Mouse (Mus musculus) liver, embryonic 16.5 days (tissue): Measurements from ENCODE around the gene Nsg2. TPM values are rescaled to one million over a fixed set of nuclear protein-coding genes. Genes with fewer than 3 reads are reported as not detected.
"Not testable (repeated sequence)": the region's sequence is repeated elsewhere in the genome, so short reads cannot be mapped to it uniquely, and the experiment has no call there.

Experiments
- ATAC-seq: fragments of 200-750 bp; cut with Nextera tagmentation; 2 replicates; pipeline ENCODE4 v1.8.0; 2017; ENCODE audit warnings: low read depth, mild to moderate bottlenecking, moderate number of reproducible peaks, moderate library complexity
- H3K27ac ChIP-seq: fragments of 300-500 bp; sonication (generic); 2 replicates; pipeline ENCODE4 v1.5.1; 2014; ENCODE audit warnings: mild to moderate bottlenecking, low read length
- H3K27me3 ChIP-seq: fragments of 300-500 bp; sonication (generic); 2 replicates; pipeline ENCODE4 v1.6.1; 2014; ENCODE audit warnings: low read depth, low read length, mixed read lengths; ENCODE audit not compliant: control insufficient read depth, insufficient read depth
- H3K36me3 ChIP-seq: fragments of 300-500 bp; sonication (generic); 2 replicates; pipeline ENCODE4 v1.6.1; 2014; ENCODE audit warnings: mild to moderate bottlenecking; ENCODE audit not compliant: control insufficient read depth, insufficient read depth
- H3K4me1 ChIP-seq: fragments of 300-500 bp; sonication (generic); 2 replicates; pipeline ENCODE4 v1.6.1; 2014; ENCODE audit warnings: low read depth, low read length, mixed read lengths; ENCODE audit not compliant: control insufficient read depth
- H3K4me2 ChIP-seq: fragments of 300-500 bp; sonication (generic); 2 replicates; pipeline ENCODE4 v1.6.1; 2014; ENCODE audit warnings: low read depth, low read length, mixed read lengths
- H3K4me3 ChIP-seq: fragments of 300-500 bp; sonication (generic); 2 replicates; pipeline ENCODE4 v1.5.1; 2014; ENCODE audit warnings: low read depth, mild to moderate bottlenecking, low read length
- H3K9ac ChIP-seq: fragments of 300-500 bp; sonication (generic); 2 replicates; pipeline ENCODE4 v1.6.1; 2014; ENCODE audit warnings: low read depth, low read length
- H3K9me3 ChIP-seq: fragments of 300-500 bp; sonication (generic); replicated peaks from 2 replicates; pipeline ENCODE4 v1.6.1; 2016; ENCODE audit warnings: low read length; ENCODE audit not compliant: control insufficient read depth
- WGBS: fragments of 180-500 bp; shearing (Covaris S2); extraction: QIAGEN DNeasy Blood & Tissue Kit; methylation state at CpG from one replicate; pipeline ENCODE4 v1.1.7; 2014; ENCODE audit not compliant: insufficient replicate concordance; 5-methylcytosine and 5-hydroxymethylcytosine counted together
- polyA plus RNA-seq: library from polyadenylated mRNA; unstranded; fragments of >200 nt; fragmentation: Nextera tagmentation; extraction: Ambion mirVana; gene quantifications from 2 replicates; pipeline ENCODE4 v1.2.1, GENCODE M21; 2015

The Nsg2 gene
- polyA plus RNA-seq, 1 experiment from 2014 or later = 0.19 TPM

DNA sequence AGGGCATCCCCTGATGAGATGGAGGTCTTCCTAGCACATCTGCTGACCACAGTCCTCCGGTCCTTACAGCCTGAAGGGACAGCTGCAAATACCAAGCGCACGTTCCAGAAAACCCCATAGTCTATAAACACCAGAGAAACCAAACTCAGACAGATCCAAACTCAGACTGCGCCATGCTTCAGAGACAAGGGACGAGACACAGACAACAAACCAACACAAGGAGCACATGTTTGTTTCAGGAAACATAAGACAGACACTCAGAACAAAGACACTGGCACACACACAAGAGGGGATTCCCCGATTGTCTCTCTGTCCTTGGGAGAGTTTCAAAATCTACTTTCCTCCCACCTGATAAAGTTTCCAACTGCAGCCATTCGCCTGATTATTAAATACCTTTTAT is 18.4 kb upstream of the Nsg2 start:
- WGBS = 72% methylated on average over 7 of the region's 7 CpGs
- Histone ChIP-seq H3K27me3 (no peaks in the 10 kb centered on the region), H3K9me3 (no peaks in the 10 kb centered on the region), H3K27ac (no peak overlapping the region), H3K4me2 (no peak overlapping the region), H3K9ac (no peak overlapping the region), H3K4me1 (no peaks in the 10 kb centered on the region), H3K4me3 (no peak overlapping the region), H3K36me3 (no peaks in the 10 kb centered on the region)
- no peak for ATAC-seq

DNA sequence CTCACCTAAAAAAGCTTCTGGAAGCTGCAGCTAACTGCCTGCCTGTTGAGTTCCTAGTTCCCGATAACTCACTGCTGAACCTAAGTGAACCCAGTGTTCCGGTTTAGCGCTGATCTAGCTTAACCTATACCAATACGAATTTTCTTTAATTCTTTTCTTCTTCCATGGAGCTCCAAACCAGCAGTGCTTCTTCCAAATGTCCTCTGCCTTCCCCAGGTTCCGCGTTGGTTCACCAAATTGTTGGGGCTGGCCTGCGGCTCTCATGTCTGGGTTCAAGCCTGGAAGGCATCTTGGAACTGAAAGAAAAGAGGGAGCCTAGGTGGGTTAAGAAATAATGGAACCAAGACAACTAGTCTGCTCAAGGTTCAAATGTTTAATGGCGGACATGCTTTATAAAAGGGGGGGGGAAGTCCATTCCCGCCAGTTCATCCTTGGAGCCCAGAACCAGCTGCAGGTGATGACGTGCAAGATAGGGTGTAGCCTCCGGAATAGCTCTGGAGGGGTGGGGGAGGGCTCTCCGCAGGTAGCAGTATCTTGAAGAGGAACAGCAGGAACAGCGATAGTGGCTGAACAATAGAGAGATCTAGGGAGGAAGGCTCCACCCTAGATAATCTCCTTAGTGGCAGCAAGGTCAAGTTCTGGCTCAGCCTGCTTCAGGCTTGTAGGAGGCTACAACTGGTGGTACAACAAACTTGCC is 17.9 kb upstream of the Nsg2 start:
- H3K4me1 ChIP-seq, H3K9me3 ChIP-seq, H3K36me3 ChIP-seq, H3K27ac ChIP-seq, H3K4me2 ChIP-seq, H3K27me3 ChIP-seq, ATAC-seq, H3K4me3 ChIP-seq, H3K9ac ChIP-seq: not testable (repeated sequence)
- 66% methylated on average over 13 of the region's 13 CpGs for WGBS

DNA sequence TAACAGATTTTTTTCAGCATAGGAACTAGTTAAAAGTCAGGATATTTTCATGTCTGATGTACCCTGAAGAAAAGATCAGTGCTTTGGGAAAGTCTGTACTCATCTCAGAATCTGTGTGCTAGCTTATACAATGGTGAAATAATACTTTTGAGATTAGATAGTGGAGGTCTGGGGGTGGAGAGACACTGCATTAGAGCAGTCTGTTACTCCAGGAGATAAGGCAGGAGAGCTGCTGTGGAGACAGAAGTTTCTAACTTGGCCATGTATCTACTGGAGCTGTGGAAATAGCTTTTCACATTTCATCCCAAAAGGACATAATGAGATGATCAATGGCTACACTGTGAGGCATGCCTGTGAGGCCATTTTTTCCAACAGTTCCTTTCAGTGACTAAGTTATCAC is 17.0 kb upstream of the Nsg2 start:
- ATAC-seq = no peak
- Histone ChIP-seq H3K9ac (no peak overlapping the region), H3K9me3 (no peaks in the 10 kb centered on the region), H3K4me2 (no peak overlapping the region), H3K4me3 (no peak overlapping the region), H3K27me3 (no peaks in the 10 kb centered on the region), H3K36me3 (no peaks in the 10 kb centered on the region), H3K27ac (no peak overlapping the region), H3K4me1 (no peaks in the 10 kb centered on the region)

DNA sequence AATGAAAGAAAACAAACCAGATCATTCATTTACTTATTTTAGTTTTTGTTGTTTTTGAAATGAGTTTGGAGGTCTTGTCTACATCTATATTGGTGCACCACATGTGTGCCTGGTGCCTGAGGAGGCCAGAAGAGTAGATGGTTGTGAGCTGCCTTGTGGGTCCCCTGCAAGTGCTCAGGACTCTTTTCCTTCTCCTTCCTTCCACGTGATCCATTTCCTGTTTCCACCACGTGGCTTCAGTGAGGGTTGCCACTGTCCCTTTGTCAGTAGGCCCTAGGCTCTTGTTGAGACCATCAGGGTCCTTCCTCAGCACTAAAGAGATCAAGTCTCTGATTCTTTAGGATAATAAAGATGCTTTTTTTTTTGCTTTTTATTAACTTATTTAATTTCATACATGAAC is 15.5 kb upstream of the Nsg2 start:
- no peak overlapping the region for H3K27ac ChIP-seq
- H3K9me3 ChIP-seq = no peaks in the 10 kb centered on the region
- no peak overlapping the region for H3K9ac ChIP-seq
- no peaks in the 10 kb centered on the region for H3K27me3 ChIP-seq
- H3K4me3 ChIP-seq = no peak overlapping the region
- no peaks in the 10 kb centered on the region for H3K36me3 ChIP-seq
- no peaks in the 10 kb centered on the region for H3K4me1 ChIP-seq
- no peak for ATAC-seq
- no peak overlapping the region for H3K4me2 ChIP-seq
- 9% methylated on average over 2 of the region's 2 CpGs for WGBS

DNA sequence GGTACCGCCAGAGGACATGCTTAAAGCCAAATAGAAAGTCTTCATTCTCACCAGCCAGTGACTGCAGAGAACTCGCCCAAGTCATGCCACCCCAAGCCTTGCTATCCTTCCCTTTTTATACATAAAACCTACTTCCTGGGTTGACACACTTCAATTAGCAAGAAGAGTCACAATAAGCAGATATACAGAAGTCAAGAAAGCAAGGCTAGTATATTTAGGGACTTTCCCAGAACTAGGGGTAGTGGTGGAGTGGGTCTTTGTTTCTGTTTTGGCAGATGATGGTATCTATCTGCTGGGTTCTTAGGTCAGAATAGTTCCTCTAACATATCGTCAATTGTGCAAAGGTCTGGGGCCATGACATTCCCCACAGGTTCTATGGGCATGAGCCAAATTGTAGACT is 7.7 kb upstream of the Nsg2 start:
- H3K9me3 ChIP-seq = no peaks in the 10 kb centered on the region
- no peak overlapping the region for H3K27ac ChIP-seq
- no peak overlapping the region for H3K4me3 ChIP-seq
- H3K36me3 ChIP-seq = no peaks in the 10 kb centered on the region
- WGBS = 53% methylated on average over 3 of the region's 3 CpGs
- ATAC-seq = no peak
- H3K4me1 ChIP-seq = no peaks in the 10 kb centered on the region
- no peaks in the 10 kb centered on the region for H3K27me3 ChIP-seq
- no peak overlapping the region for H3K4me2 ChIP-seq
- no peak overlapping the region for H3K9ac ChIP-seq

DNA sequence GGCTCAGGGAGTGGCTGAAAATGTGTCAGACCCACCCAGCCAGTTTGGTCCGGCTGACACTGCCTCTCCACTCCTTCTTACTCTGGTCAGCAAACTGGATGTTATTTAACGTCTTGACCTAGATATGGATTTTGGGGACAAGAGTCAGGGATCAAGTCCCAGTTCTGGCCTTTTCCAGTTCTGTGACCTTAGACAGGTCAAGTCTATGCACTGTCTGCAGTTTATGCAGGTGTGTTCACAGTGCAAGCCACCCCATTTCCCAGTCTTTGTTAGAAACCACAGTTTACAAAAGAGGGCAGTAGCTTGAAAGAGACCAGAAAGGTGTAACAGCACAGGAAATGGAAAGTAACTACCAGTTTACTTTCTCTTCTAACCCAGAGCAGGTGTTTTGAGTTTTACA is 547 bp upstream of the Nsg2 start:
- H3K36me3 ChIP-seq = no peaks in the 10 kb centered on the region
- no peak overlapping the region for H3K9ac ChIP-seq
- no peak overlapping the region for H3K4me3 ChIP-seq
- 34% methylated on average over 2 of the region's 2 CpGs for WGBS
- no peak overlapping the region for H3K27ac ChIP-seq
- H3K4me2 ChIP-seq = no peak overlapping the region
- no peaks in the 10 kb centered on the region for H3K4me1 ChIP-seq
- H3K27me3 ChIP-seq = peaks cover 2% of the 10 kb centered on the region; the same call in 1 of the 2 replicates
- no peaks in the 10 kb centered on the region for H3K9me3 ChIP-seq
- no peak for ATAC-seq

DNA sequence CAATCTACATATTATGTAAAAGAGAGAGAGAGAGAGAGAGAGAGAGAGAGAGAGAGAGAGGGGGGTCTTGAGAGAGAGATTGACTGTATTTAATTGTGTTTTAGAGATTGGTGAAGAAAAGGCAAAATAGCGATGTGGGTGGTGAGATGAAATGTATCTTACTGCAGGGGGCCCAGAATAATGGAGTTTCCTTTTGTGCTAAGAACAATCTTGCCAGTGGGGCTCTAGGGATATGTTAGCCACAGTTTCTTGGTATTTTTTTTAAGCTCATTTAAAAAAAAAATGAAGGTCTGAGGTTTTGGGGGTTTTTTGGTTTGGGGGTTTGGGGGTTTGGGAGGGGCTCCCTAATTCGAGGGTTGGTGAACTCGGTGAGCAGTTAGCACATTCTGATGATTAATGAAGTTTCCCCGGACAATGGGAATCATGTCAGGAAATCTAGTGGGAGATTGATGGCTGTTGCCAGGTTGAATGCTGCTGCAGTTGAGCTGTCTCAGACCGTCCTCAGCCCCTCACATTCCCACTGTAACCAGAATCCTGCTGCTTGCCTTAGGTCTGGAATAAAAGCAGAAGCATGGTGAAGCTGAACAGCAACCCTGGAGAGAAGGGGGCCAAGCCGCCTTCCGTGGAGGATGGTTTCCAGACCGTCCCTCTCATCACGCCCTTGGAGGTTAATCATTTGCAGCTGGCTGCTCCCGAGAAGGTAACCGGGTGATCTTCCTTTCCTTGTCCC is 1.1 kb downstream of the Nsg2 start:
- 10% methylated on average over 11 of the region's 11 CpGs for WGBS

DNA sequence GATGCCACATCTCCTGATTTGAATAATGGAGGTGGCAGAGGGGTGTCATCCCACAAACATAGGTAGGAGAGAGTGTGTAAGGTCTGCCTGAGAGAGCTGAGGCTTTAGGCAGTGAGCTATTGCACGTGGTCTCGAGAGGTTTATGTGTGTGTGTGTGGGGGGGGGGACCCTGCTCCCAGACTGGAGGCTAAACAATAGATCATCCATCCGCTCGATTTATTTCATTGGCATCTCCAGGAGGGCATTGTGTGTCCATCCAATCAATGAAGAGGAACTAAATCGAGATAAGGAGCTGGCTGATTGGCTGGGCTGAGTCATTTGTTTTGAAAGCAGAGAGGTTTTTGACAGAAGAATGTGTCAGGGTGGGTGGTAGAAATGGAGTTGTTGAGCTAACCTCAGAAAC is 2.4 kb downstream of the Nsg2 start:
- Histone ChIP-seq H3K4me2 (no peak overlapping the region), H3K9ac (no peak overlapping the region), H3K4me1 (no peaks in the 10 kb centered on the region), H3K9me3 (no peaks in the 10 kb centered on the region), H3K27me3 (peaks cover 2% of the 10 kb centered on the region; the same call in 1 of the 2 replicates), H3K36me3 (no peaks in the 10 kb centered on the region), H3K27ac (no peak overlapping the region), H3K4me3 (no peak overlapping the region)
- ATAC-seq = no peak
- 10% methylated on average over 5 of the region's 5 CpGs for WGBS

More for the DNA sequence above, 1.1 kb downstream of the Nsg2 start:
- Histone ChIP-seq H3K4me3 (no peak overlapping the region), H3K9ac (no peak overlapping the region), H3K27ac (no peak overlapping the region), H3K27me3 (peaks cover 2% of the 10 kb centered on the region; the same call in 1 of the 2 replicates), H3K4me2 (no peak overlapping the region), H3K4me1 (no peaks in the 10 kb centered on the region), H3K36me3 (no peaks in the 10 kb centered on the region), H3K9me3 (no peaks in the 10 kb centered on the region)
- ATAC-seq = no peak

DNA sequence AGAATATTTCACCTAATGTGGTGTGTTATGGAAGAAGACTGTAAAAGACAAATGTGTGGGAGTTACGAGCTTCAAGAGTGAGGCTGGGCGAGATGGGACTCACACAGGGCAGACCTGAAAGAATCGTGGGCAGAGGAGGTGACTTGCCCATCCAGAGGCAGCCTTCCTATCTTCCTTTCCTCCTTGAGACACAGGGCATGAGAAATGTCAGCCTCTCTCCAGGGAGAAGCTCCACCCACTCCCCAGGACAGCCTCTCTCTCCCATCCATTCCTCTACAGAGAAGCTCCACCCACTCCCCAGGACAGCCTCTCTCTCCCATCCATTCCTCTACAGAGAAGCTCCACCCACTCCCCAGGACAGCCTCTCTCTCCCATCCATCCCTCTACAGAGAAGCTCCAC is 7.8 kb downstream of the Nsg2 start:
- not testable (repeated sequence) for H3K9ac ChIP-seq, H3K27ac ChIP-seq, H3K4me2 ChIP-seq, H3K4me3 ChIP-seq, ATAC-seq, H3K9me3 ChIP-seq, H3K4me1 ChIP-seq, H3K27me3 ChIP-seq, H3K36me3 ChIP-seq
- whole genome bisulfite sequencing = 61% methylated on average over 3 of the region's 3 CpGs
